Mouse (Mus musculus) left cerebral cortex, postnatal 4 days (tissue): ENCODE measurements at regions not wholly inside any gene's neighbourhood (a gene's known extent, or its start where the extent isn't known, plus 50 kb on each side); places are given as distances from the start of the nearest gene placed in this dataset.

ENCODE experiments used
- DNase-seq: peaks from one replicate; pipeline ENCODE4 v3.0.0-alpha.2; 2022
- intact Hi-C: fragments of 180-260 bp; cut with DNase I; formaldehyde crosslinking; loops from one replicate; pipeline ENCODE4 v1.15.1; 2025

DNA sequence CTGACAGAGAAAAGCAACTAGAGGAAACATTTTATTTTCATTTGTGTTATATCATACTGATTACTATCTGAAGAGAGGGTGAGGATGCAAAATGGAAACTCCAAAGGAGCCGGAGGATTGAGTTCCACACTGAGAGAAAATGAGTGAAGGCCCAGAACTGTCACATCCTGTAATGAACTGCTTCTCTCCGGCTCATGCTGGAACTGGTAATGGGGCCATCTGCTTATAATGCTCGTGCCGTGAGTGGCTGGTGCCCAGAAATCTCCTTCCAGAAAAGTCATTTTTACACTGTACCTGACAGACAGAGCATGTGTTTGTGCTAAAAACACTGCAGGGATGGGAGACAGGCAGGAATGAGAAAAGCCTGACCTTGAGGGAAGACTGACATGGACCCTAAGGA, 483.5 kb upstream of the Pkdcc start:
- peak; percentile 31 for DNase-seq
- intact Hi-C loops: loop anchor here (10.0 kb wide), 1 partner anchor 1537 kb away; no protein-coding TSS in a partner anchor

GRCm38 (mm10) chr17:82742445-82742844, 472.6 kb upstream of the Pkdcc start:
- intact Hi-C loops: no loop called here
- DNase-seq: no peak

DNA sequence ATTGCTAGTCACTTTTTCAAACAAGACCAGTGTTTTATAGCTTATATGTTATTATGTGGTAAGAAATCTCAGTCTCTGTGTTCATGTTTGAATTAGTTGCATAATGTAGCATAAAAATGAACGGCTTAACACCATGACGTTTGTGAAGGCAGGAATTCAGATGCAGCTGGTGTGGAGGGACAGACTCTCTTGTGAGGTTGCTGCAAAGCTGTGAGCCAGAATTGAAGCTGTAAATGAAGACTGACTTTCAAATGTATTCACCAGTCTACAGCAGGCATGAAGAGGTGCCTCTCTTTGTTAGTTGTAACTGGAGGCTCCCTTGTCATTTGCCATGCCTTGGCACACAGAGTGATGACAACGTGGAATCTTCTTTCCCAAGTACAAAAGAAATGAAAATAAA, 457.7 kb upstream of the Pkdcc start:
- no peak for DNase-seq
- intact Hi-C loops: no loop called here

GRCm38 (mm10) chr17:82779096-82779495, 436.0 kb upstream of the Pkdcc start:
- DNase-seq: no peak
- intact Hi-C loops: no loop called here

- intact Hi-C loops: no loop called here
- no peak for DNase-seq
Observed at GRCm38 (mm10) chr17:82822129-82822528, 393.0 kb upstream of the Pkdcc start.

DNA sequence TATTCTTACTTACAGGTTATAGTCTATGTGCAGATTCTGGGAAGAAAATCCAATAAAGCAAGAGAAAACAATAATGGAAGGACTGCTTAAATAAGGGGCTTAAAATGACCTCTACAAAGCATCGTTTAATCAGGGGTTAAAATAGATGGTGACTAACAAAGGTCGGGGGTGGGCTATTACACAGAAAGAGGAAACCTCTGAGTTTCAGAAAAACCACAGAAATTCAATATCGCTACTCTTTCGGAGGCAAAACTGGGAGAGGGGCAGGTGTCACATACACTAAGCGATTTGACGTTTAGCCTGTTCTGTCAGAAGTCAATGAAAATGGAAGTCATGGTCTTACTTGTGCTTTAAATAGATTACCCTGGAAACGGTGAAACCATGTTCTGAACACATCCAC, 391.0 kb upstream of the Pkdcc start:
- DNase-seq: no peak
- intact Hi-C loops: no loop called here

DNA sequence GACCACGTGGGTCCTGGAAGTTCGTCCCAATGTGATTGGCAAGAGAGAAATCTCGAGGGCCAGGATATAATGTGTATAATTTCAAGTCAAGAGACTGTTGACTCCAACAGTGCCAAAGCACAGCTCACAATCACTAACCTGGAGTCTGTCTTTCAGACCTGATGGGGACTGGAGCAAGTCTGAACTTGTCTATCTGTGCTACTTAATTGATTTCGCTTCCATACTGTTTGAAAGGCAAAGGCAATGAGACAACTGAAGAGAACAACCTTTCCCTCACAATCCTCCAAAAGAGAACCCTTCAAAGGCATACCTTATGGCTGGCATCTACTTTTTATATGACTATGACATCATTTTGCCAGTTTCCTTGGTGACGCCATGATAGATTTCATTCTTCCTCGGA, 390.5 kb upstream of the Pkdcc start:
- intact Hi-C loops: no loop called here
- no peak for DNase-seq

- intact Hi-C loops: no loop called here
- no peak for DNase-seq
Observed at GRCm38 (mm10) chr17:82827170-82827569, 387.9 kb upstream of the Pkdcc start.

- intact Hi-C loops: no loop called here
- DNase-seq: no peak
Observed at GRCm38 (mm10) chr17:82827841-82828240, 387.3 kb upstream of the Pkdcc start.

GRCm38 (mm10) chr17:82828434-82828997, 386.6 kb upstream of the Pkdcc start:
- intact Hi-C loops: no loop called here
- no peak for DNase-seq

GRCm38 (mm10) chr17:82829415-82829814, 385.7 kb upstream of the Pkdcc start:
- DNase-seq: no peak
- intact Hi-C loops: no loop called here

DNA sequence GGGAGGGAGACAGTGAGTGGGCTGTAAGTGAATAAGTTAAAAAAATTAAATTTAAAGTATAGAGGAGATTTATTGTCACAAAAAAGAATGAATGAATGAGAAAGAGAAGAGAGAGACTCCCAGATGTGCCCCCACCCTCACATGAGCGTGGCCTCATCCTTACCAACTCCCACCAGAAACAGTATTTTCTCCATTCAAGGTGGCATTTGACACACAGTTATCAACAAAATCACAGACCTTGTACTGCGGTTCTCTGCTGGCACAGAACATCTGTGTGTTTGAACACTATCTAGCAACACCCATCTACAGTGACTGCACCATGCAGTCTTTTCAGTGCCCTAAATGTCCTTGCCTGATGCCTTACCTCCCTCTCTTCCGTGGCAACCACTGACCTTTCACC, 380.9 kb upstream of the Pkdcc start:
- intact Hi-C loops: no loop called here
- no peak for DNase-seq

DNA sequence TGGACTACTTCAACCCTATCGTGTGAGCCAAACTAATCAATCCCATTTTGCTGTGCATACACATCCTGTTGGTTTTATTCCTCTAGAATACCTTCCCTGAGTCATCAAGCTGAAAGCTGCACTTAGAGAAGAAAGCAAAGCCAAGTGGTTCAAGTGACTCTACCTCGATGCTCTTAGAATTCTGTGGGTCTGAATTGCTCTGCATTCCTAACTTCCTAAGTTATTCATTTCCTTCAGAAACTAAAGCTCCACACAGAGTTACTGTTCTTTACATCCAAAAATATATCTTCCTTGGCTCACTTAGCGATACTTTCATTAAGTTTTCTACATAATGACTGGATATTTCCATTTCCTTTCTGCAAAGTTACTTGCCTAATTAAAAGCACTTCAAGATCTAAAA, 379.0 kb upstream of the Pkdcc start:
- intact Hi-C loops: no loop called here
- DNase-seq: no peak

DNA sequence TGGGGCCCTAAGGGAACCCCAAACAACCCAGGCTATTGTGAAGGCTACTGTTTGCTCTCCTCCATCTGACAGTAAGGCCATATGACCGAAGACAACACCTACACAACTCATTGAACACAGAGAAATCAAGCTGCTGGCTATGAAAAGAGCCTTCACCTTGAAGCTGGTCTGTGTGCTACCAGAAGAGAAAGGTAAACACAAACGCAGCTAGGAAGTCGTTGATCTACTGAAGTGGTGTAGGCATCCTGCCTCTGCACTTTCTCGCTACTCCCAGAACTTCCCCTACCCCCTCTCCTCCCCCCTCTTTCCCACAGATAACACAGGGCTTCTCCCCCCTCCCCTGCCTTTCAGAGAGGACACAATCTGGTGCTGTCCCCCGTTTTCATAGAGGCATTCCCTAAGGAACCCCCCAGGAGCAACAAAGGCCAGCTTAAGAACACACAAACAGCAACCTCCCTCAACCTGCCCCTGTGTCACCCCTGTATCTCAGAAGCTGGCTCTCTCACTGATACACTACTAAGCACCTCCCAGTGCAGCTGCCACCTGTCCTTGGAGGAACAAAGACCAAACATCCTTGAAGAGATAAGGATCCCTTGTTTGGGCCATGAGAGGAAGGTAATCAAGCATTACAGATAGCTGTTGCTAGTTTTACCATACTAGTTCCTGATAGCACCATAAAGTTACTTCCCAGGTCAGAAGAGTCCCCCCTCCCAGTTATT, 368.2 kb upstream of the Pkdcc start:
- intact Hi-C loops: no loop called here
- no peak for DNase-seq

- intact Hi-C loops: loop anchor here (2.0 to 10.0 kb wide), 2 partner anchors 1193 to 1665 kb away; no protein-coding TSS in a partner anchor
- DNase-seq: peak; percentile 80
Observed at GRCm38 (mm10) chr17:82857199-82858147, 357.6 kb upstream of the Pkdcc start.

- no peak for DNase-seq
- intact Hi-C loops: no loop called here
Observed at GRCm38 (mm10) chr17:82860391-82860790, 354.7 kb upstream of the Pkdcc start.

DNA sequence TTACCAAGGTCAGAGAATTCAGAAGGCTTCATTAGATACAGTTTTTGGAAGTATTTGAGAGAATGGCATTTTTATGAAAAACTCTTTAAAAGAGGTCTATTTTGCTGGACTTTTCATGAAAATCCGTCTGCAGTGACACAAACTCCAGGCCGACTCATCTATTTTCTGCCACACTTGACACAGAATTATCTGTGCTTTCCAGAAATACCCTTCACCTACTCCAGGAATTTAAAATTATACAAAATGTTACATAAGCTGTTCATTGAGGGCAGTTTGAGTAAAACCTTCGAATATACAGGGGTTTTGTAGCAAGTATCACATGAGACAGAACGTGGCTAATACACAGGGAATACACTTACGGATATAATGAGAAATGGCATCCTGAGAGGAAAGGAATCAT, 354.1 kb upstream of the Pkdcc start:
- no peak for DNase-seq
- intact Hi-C loops: no loop called here

DNA sequence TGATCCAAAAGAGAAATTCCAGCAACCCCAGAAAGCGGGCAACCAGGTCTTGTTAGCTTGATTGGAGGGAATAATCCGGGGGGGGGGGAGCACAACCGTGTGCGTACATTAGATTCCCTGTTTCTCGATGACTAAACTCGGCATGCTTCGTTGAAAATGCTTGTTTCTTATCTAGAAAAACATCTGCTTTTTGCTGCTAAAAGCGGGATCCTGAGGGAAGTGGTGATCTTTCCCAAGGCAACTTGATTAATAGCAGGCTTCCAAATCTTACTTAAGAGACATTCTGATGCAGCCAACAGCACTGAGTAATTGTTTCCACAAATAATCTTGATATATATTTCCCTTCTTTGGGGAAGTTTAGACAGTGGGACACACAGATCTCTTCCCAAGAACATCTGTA, 338.0 kb upstream of the Pkdcc start:
- intact Hi-C loops: no loop called here
- DNase-seq: no peak

- DNase-seq: no peak
- intact Hi-C loops: no loop called here
Observed at GRCm38 (mm10) chr17:82900602-82901001, 314.5 kb upstream of the Pkdcc start.

GRCm38 (mm10) chr17:82901098-82901891, 313.8 kb upstream of the Pkdcc start:
- intact Hi-C loops: no loop called here
- DNase-seq: no peak

DNA sequence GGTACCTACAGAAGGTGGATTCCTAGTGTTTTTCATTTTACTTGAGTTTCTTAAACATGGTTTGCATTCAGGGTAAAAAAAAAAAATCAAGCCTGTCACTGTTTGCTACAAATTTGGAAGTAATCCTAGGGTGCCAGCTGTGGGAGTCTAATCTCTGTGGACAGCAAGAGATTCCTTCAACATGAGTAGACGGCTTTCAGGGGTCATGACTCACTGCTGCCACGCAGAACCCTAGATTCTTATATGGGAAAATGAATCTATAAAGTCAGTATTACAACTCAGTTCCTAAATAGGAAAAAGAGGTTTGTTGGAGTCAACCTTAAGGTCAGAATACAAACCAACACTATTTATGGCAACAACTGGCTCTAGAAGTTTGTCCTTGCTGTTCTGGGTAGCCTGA, 310.1 kb upstream of the Pkdcc start:
- intact Hi-C loops: no loop called here
- DNase-seq: no peak
